Mouse (Mus musculus) testis, adult 2 months (tissue): Measurements from ENCODE around the gene Gm10160. TPM values are rescaled to one million over a fixed set of nuclear protein-coding genes. Genes with fewer than 3 reads are reported as not detected.

Experiments
- H3K27ac ChIP-seq: fragments of 200-500 bp; 2 replicates; pipeline ENCODE4 v1.5.1; 2012; ENCODE audit warnings: low read depth, low read length; ENCODE audit not compliant: control insufficient read depth, insufficient read depth
- H3K27me3 ChIP-seq: fragments of 200-500 bp; 2 replicates; pipeline ENCODE4 v1.6.1; 2012; ENCODE audit warnings: mild to moderate bottlenecking, low read length, moderate library complexity; ENCODE audit not compliant: control insufficient read depth, insufficient read depth
- H3K36me3 ChIP-seq: fragments of 200-500 bp; 2 replicates; pipeline ENCODE4 v1.6.1; 2012; ENCODE audit warnings: mild to moderate bottlenecking, low read length; ENCODE audit not compliant: control insufficient read depth, insufficient read depth
- H3K4me1 ChIP-seq: fragments of 200-500 bp; 2 replicates; pipeline ENCODE4 v1.6.1; 2012; ENCODE audit warnings: low read length; ENCODE audit not compliant: control insufficient read depth, insufficient read depth
- H3K4me3 ChIP-seq: fragments of 200-500 bp; 2 replicates; pipeline ENCODE4 v1.5.1; 2012; ENCODE audit warnings: low read depth, mild to moderate bottlenecking, low read length, moderate library complexity, mixed read lengths; ENCODE audit not compliant: control insufficient read depth
- CTCF ChIP-seq: fragments of 200-500 bp; IDR thresholded peaks from 2 replicates; pipeline ENCODE4 v1.5.1; 2012; ENCODE audit warnings: low read depth, mild to moderate bottlenecking, inconsistent platforms, low read length, moderate library complexity; ENCODE audit not compliant: control insufficient read depth, insufficient read depth, insufficient replicate concordance
- POLR2A ChIP-seq: fragments of 200-500 bp; IDR thresholded peaks from 2 replicates; pipeline ENCODE4 v1.6.1; 2012; ENCODE audit warnings: low read depth, mild to moderate bottlenecking, inconsistent platforms, low read length, moderate library complexity; ENCODE audit not compliant: control insufficient read depth
- polyA plus RNA-seq: library from polyadenylated mRNA; depleted of rRNA; stranded (reverse); fragments of >200 nt; gene quantifications from 2 replicates; pipeline ENCODE4 v1.2.3, GENCODE M21; 2012; rRNA removed

The Gm10160 gene
- polyA plus RNA-seq = not detected in 2 replicates

DNA sequence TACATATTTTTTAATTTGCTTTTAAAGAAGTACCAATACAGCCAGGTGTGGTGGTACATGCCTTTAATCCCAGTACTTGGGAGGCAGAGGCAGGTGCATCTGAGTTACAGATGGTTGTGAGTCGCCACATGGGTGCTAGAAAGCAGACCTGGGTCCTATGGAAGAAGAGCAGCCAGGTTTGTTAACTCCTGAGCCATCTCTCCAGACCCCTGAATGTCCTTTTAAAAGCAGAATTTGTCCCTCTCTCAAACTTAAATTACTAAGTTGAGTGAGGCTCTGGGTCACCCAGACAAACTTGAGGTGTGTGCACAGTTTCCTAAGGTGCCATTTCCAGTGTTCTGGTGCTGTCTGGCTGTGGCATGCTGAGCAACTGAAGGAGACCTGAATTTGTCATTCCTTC is at the start of gene Gm10160:
Gm10160 (minus strand) TSS at position 101 of the 400 bp plus-strand sequence.
- TF ChIP-seq POLR2A (no peak), CTCF (no peak)
- H3K36me3 ChIP-seq = no peaks in the 10 kb centered on the region
- H3K4me1 ChIP-seq = peaks cover 14% of the 10 kb centered on the region
- no peak within 1 kb of the TSS for H3K27ac ChIP-seq
- H3K27me3 ChIP-seq = no peaks in the 10 kb centered on the region
- no peak within 1 kb of the TSS for H3K4me3 ChIP-seq

- Histone ChIP-seq H3K4me1 (no peaks in the 10 kb centered on the region), H3K36me3 (no peaks in the 10 kb centered on the region), H3K4me3 (no peak overlapping the region), H3K27ac (no peak overlapping the region), H3K27me3 (no peaks in the 10 kb centered on the region)
- TF ChIP-seq POLR2A (no peak), CTCF (no peak)
Observed at GRCm38 (mm10) chr7:81904926-81905325, 49.3 kb upstream of the Gm10160 start.

GRCm38 (mm10) chr7:81904094-81904493 is 48.5 kb upstream of the Gm10160 start:
- TF ChIP-seq POLR2A = no peak
- TF ChIP-seq CTCF = no peak
- Histone ChIP-seq H3K27me3 (no peaks in the 10 kb centered on the region), H3K27ac (no peak overlapping the region), H3K4me1 (no peaks in the 10 kb centered on the region), H3K4me3 (no peak overlapping the region), H3K36me3 (no peaks in the 10 kb centered on the region)

- no peaks in the 10 kb centered on the region for H3K27me3 ChIP-seq
- no peaks in the 10 kb centered on the region for H3K4me1 ChIP-seq
- no peaks in the 10 kb centered on the region for H3K36me3 ChIP-seq
- TF ChIP-seq POLR2A = no peak
- TF ChIP-seq CTCF = no peak
- no peak overlapping the region for H3K4me3 ChIP-seq
- H3K27ac ChIP-seq = no peak overlapping the region
Observed at GRCm38 (mm10) chr7:81899361-81899760, 43.8 kb upstream of the Gm10160 start.

GRCm38 (mm10) chr7:81885128-81885527 is 29.5 kb upstream of the Gm10160 start:
- H3K36me3 ChIP-seq = no peaks in the 10 kb centered on the region
- H3K27ac ChIP-seq = no peak overlapping the region
- H3K4me1 ChIP-seq = no peaks in the 10 kb centered on the region
- no peak overlapping the region for H3K4me3 ChIP-seq
- no peaks in the 10 kb centered on the region for H3K27me3 ChIP-seq
- TF ChIP-seq CTCF (no peak), POLR2A (no peak)

DNA sequence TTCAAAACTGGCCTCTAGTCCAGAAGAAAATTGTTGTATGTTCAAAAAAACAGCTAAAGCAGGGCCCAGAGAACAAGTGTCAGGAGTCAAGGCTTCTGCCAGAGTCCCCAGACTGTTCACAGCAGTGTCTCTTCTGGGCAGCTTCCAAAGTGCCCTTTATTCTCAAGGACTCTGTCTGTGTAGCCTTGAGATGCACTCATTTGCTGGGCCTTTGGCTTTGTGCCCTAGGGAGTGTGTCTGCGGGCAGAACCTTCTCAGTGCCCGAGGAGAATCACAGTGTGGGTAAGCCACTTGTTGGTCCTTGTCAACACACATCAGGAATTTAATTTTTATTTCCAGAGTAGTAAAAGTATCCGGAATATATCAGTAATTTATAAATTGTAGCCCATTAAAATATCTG is 26.0 kb upstream of the Gm10160 start:
- Histone ChIP-seq H3K4me3 (no peak overlapping the region), H3K36me3 (no peaks in the 10 kb centered on the region), H3K4me1 (no peaks in the 10 kb centered on the region), H3K27ac (no peak overlapping the region), H3K27me3 (no peaks in the 10 kb centered on the region)
- TF ChIP-seq POLR2A (no peak), CTCF (no peak)

GRCm38 (mm10) chr7:81880797-81881196 is 25.2 kb upstream of the Gm10160 start:
- H3K4me3 ChIP-seq = no peak overlapping the region
- H3K36me3 ChIP-seq = no peaks in the 10 kb centered on the region
- TF ChIP-seq CTCF (no peak), POLR2A (no peak)
- no peak overlapping the region for H3K27ac ChIP-seq
- no peaks in the 10 kb centered on the region for H3K4me1 ChIP-seq
- no peaks in the 10 kb centered on the region for H3K27me3 ChIP-seq

DNA sequence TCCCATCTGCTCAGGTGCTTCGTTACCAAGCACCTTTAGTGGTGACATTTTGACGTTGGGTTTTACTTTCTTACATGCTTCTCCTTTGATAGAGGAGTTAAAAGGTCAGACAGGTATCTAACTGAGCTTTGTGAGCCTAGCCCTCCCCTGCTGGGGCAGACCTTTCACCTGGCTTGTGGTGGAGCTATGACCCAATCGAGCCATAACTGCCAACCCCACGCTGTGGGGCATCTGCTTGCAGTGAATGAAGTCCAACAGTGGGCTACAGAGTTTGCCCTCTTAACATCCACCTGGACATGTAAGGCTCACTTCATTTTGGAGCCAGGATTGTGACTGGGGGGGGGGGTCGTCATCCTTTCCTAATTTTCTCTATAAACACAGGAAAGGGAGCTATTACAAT is 24.7 kb upstream of the Gm10160 start:
- Histone ChIP-seq H3K27me3 (no peaks in the 10 kb centered on the region), H3K4me3 (no peak overlapping the region), H3K27ac (no peak overlapping the region), H3K4me1 (no peaks in the 10 kb centered on the region), H3K36me3 (no peaks in the 10 kb centered on the region)
- TF ChIP-seq POLR2A (no peak), CTCF (no peak)
